Mouse (Mus musculus): ENCODE measurements around the gene Sec31a.

DNA sequence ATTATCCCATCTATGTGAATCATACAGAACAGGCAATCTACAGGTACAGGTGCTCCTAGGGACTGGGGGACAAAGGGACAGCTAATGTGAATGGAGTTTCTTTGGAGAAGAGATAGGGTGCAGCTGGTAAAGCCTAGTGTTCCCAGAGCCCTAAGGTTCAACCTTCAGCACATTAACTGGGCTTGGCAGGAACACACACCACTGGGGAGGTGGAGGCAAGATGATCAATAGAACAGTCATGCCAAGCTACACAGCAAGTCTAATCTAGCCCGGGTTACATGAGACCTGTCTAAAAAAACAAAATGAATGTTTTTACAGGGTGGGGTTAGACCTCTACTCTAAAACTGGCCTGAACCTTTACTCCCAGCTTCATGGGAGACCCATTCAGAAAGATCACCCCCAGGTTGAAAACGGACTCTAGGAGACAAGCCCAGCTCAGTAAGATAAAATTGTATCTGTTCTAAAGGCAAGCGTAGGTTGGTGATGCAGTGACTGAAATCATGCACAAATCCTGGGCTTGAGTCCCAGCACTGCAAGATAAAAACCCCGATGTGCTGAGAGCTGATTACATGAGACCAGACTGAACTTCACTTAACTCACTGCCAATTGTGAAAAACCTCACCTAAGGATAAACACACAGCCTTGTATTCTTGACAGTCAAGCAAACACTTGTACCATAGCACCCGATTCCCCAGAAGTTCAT lies 12.1 kb upstream of the Sec31a start:
- TF ChIP-seq POU5F1 (IDR thresholded peaks at IDR 0.05; ENCODE audit: borderline replicate concordance, low read length) (no peak), CTCF (conservative IDR thresholded peaks at IDR 0.05; ENCODE audit: low read length) (no peak)

All from E14TG2a.4 (cell line).